Mouse (Mus musculus): ENCODE results near the gene Ccdc103. TPM values are rescaled to one million over a fixed set of nuclear protein-coding genes. Genes with fewer than 3 reads are reported as not detected.
A peak's percentile ranks its signal among the peaks of the same experiment; 100 is the strongest.

Gene Ccdc103
- total RNA-seq (2015) (not detected in 2 replicates), total RNA-seq (2017) (not detected in 2 replicates)

DNA sequence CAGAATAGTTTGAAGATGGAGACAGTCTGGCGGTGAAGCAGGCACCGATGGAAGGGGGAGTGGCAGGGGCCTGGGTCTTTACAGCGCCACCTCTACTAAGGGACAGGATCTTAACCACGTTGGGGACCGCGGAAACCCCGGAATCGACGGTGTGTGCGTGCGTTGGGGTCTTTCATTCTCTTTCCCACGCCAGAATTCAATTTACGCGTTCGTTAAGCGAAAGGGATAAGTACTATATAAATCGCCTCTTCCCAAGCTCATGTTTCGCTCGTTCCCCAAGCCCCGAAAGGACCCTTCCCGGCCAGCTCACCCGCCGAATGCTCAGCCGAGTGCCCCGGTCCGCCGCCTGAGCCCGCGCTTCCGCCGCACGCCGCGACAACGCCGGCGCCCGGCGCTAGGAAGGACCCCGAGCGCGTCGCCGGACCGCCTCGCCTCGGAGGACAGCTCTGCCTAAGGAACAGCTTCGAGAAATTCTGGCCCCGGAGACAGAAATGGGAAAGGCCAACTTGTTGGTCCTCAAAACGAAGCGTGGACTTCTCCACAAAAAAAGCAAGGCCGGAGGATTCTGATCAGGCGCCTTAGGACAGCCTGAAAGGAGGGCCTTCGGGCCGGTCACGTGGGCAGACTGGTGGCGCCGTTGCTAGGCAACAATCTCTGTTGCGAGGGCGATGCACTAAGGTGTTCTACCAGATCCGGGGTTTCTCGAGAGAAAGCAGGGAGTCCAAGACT, at the start of gene Ccdc103, which contains the start of gene Eftud2:
TSS of gene Ccdc103 (plus strand) at position 620 of the 729 bp plus-strand sequence.
TSS of gene Eftud2 (minus strand) at position 401 of the 729 bp plus-strand sequence.
- ATAC-seq (ENCODE audit: poor library complexity, severe bottlenecking), result peak; percentile 96

DNA sequence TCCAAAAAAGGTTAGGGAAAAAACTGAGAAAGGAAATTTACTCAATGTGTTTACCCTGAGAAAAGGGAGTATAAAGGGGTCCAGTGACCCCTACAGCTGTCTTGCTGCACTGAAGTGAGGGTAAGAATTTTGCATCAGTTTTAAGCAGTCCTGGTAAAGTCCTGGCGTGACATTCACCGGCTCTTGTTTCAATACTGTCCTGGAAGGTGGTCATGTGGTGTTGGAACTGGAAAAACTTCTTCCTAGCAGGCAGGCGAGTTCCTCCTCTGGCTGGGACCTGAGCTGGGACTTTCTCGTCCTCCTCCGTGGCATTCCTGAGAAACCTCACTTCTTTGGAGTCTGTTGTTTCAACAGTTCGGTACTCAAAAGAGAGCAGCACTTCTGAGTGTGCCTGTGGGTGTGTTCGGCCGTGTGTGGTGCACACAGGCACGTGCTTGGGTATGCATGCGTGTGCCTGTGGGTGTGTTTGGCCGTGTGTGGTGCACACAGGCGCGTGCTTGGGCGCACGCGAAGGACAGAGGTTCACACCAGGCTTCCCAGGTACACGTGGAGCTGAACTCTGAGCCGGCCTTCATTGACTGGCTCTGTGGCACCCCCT, 48.2 kb upstream of the Ccdc103 start:
- no peak for ATAC-seq (ENCODE audit: poor library complexity, severe bottlenecking)

DNA sequence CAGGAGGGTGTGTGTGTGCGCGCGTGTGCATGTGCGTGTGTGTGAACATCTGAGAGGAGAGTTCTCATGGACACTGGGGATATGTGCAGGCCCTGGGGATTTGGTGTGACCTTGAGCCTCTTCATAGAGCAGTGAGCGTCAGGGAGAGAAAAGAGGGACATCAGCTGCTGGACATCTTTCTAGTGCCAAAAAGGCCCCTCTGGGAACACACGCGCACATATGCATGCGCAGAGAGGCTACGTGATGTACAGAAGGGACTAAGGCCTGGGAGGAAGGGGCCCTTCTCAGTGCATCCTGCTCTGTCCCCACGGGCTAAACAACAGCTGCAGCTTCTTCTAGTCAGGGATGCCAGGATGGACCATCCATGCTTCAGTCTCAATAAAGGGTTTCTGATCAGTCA, 46.8 kb upstream of the Ccdc103 start:
- no peak for ATAC-seq (ENCODE audit: poor library complexity, severe bottlenecking)

DNA sequence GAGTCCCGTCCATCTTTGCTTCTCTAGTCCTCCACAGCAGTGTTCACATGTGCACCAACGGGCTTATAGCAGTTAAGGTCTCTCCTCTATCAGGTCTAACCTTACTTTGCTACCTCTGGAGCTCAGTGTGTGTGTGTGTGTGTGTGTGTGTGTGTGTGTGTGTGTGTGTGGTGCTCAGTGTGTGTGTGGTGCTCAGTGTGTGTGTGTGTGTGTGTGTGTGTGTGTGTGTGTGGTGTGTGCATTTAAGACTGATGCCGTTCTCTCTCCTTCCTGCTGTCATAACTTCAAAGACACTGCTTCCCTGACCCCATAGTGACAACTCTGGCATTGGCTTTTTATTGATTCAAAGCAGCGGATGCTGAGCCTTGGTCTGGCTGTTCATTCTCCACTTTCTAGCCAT, 45.5 kb upstream of the Ccdc103 start, which contains the start of gene Higd1b:
TSS of gene Higd1b (plus strand) at position 301 of the 400 bp plus-strand sequence.
- ATAC-seq (ENCODE audit: poor library complexity, severe bottlenecking), result no peak

DNA sequence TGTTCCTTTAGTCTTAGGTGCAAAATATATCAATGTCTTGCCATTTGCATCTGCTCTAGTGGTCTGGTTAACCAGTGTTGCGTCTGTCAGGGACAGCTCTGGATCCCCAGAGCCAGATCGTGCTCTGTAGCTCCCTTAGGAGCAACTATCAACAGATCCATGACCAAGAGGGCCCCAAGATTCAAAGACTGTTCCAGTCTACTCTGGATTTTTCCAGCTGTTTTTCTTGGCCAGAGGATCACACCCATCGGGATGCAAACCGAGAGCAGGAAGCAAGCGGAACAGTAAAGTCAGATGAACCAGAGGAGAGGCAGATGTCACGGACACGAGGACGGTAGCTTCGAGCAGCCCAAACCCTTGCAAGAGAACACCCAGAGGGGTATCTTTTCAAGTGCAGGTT, 44.9 kb upstream of the Ccdc103 start:
- no peak for ATAC-seq (ENCODE audit: poor library complexity, severe bottlenecking)

DNA sequence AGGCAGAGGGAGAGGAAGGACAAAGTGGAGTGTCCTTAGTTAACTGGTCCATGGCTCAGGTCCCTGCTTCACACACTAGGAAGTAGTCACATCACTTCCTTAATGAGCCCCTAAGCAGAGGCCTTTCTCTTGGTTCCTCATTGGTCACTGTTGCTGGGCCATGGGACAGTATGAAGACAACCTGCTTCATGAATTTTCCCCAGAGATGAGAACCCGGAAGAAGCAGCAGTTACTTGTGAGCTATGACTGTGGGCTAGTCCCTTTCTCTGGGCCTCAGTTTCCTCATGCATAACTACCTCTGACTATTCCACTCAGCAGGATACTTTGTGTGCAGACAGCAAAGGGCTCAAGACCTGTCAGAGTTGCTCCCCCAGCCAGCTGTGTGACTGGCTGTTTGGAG, 43.6 kb upstream of the Ccdc103 start:
- no peak for ATAC-seq (ENCODE audit: poor library complexity, severe bottlenecking)

DNA sequence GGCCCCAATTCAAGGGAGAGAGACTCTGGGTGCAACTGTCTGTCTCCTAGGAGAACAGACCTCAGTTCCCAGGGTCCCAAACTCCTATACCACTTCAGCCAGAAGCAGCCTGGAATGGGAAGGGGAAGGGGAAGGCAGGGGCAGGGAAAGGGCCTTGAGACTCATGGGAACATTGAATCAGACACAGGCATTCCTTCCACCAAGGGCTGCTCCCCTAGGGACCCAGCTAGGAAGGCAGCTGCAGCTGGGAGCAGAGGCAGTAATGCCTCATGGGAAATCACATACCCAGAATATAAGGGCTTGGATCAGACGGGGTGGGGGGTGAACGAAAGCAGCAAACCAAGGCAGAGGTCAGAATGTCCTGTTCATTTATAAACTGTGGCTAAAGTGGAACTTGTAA, 42.9 kb upstream of the Ccdc103 start:
- ATAC-seq (ENCODE audit: poor library complexity, severe bottlenecking), result no peak

DNA sequence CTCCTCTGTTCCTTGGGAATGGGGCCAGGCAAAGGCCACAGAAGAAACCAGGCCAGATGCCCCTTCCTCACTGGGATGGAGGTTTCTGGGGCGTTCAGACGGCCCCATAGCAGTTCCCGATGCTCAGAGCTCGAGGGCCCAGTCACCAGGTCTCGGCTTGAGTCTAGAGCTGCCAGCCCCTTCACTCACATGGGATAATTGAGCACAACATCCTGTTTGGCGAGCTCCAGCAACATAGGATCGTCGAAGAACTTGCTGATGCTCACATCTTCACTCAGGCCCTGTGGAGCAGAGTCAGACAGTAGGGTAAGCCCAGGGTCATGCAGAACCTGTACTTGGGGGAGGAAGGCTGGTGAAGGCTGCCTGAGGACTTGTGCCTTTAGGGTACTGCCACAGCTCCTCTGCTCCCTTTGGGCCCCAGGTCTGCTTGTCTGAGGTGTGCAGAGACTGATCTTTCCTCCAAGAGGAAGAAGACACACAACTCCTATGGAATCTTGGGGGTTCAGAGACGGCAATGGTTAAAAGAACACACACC, 42.3 kb upstream of the Ccdc103 start:
- ATAC-seq (ENCODE audit: poor library complexity, severe bottlenecking), result no peak

DNA sequence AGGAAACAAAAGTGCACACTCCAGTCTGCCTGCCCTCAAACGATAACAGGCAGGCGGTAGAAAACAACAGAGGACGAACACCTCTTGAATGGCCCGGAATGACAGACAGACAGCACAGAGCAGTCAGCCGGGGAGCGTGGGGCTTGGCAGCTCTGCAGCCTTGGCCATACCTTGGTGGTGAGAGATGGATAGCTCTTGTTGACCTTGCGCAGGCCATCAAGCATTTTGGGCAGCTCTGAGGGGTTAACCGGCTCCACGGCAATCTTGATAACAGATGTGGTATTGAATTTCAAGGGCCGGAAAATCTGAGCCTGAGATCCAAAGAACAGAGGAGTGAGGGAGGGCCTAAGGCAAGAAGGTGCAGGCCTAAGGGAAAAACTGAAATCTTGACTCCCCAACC, 35.1 kb upstream of the Ccdc103 start:
- ATAC-seq (ENCODE audit: poor library complexity, severe bottlenecking), result no peak

DNA sequence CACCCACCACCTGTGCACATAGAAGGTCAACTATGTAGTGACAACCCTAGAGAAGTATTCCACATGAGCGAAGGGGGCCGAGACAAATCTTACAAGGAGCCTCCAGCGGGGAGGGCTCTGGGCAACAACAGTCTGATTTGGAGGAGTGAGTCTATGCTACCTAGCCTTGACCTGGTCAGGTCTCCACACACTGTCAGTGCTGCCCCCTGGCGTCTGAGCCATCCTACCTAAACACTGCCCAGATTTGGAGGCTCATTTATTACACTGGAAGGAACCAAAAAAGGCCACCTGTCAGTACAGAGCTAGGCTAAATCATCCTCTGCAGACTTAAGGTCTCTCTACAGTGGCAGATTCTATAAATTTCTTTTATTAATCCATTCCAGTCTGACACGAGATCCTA, 29.1 kb upstream of the Ccdc103 start:
- ATAC-seq (ENCODE audit: poor library complexity, severe bottlenecking), result peak; percentile 57; the same call in 1 of the 2 replicates

DNA sequence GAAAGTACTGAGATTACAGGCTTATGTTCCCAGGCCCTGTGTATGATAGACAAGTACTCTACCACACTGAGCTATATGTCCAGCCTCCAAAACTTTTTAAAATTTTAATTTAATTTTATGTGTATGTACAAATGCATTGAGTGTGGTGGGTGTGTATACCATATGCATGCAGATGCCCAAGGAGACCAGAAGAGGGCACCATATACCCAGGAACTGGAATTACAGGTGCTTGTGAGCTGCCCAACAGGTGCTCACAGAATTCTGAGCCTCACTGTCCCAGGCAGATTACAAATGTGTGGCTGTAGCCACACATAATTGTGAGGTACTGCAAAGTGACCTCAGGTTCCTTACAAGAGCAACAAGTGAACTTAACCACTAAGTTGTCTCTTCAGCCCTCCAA, 27.2 kb upstream of the Ccdc103 start:
- no peak for ATAC-seq (ENCODE audit: poor library complexity, severe bottlenecking)

DNA sequence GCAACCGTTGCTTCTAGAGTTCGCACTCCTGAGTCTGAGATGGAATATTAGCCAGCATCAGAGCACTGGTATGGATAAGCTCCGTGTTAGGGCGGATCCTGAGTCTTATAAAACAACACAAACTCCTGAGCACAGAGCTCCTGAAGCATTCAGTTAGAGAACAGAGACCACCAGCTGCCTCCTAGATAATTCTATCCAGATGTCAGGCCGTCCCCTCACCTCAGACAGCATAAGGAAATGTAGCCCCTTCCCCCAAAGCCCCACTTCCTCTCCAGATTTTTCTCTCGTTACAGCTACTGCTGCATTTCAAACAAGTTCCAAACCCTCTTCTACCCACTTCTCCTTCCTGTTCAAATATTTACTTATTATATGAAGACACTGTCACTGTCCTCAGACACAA, 25.1 kb upstream of the Ccdc103 start:
- no peak for ATAC-seq (ENCODE audit: poor library complexity, severe bottlenecking)

DNA sequence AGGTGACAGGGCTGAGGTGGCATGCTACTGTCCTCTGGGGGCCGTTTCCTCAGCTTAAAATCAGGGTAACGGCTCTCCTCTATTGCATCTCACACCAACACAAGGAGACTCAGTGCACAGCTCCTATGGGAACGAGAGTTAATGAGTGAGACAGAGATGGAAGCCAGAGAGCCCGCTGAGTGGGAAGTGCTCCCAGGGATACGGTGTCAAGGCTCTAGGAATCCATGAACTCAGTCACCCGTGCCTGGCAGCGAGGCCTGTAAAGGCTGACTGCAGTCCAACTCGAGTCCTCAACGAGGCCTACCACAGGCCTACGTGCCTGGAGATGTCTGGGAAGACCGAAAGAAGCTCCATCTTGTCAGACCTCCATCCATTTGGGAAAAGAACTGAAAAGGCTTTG, 22.1 kb upstream of the Ccdc103 start:
- no peak for ATAC-seq (ENCODE audit: poor library complexity, severe bottlenecking)

DNA sequence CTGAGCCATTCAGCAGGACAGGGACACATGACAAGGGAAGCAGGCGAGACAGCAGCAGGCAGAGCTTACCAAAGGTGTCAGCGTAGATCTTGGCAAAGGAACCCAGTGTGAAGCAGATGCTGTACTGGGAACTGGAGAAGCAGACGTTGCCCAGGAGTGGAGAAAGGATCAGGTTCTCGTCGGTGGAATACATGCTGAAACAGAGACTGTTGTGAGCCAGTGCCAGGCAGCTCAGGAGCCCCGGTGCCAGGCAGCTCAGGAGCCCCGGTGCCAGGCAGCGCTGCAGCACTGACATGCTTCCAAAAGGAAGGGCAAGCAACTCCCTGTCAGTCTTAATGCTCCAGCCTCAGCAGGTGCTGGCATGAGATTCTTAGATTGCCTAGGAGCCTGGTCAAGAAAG, 21.1 kb upstream of the Ccdc103 start:
- no peak for ATAC-seq (ENCODE audit: poor library complexity, severe bottlenecking)

DNA sequence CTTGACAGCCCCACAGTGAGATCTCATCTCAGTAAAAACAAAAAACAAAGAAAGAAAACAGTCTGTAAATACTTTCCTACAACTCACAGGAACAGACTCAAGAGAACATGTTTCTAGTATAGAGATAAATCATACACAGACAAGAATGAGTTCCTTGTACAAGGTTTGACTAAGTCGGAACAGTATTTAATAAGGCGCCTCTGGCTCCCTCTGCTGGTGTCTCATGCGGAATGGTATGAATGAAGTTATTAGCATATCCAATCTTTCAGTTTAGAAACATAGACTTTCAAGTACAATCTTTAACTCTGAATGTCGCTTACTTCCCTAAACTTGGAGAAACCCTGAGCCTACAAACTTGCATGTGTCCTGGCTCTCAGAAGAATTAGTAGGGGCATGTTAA, 16.7 kb upstream of the Ccdc103 start:
- ATAC-seq (ENCODE audit: poor library complexity, severe bottlenecking), result no peak

DNA sequence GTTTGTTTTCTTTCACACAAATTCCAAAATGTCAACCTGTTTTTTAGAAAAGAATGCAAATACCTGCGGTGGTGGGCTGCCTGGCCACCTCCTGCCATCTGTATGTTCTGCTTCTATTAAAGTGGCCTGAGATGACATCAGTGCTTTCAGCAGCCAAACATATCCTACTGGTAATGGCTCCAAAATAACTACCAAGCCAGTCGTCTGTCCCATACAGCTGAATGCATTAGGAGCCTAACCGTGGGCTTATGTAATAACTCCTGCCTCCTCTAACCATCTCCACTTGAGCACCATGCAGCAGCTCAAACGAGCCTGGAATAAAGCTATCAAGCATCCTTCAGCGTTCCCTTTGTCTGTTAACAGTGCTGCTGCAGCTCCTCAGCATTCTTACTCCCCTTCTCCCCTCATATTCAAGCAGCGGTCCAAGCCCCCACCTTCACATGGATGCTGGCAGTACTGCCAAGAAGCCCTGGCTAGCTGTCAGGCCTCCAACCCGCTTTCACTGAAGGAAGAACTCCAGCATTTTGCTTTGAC, 6.1 kb upstream of the Ccdc103 start:
- ATAC-seq (ENCODE audit: poor library complexity, severe bottlenecking), result no peak

DNA sequence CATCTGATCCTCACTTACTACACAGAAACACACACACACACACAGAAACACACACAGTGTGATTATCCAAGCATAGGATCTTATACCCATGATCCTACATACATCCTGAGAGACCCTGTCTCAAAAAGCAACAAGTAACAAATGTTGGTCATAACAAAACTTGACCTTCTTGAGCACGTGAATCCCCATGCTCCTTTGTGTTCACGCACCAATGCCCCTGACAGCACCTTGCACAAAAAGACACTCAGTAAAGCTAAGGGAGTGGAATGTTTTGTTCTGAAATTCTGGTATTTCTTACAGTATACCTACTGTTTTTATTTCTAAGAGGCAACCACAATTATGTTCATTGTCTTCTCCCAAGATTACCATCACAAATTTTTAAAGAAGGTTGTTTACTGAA, 1.4 kb upstream of the Ccdc103 start:
- no peak for ATAC-seq (ENCODE audit: poor library complexity, severe bottlenecking)

DNA sequence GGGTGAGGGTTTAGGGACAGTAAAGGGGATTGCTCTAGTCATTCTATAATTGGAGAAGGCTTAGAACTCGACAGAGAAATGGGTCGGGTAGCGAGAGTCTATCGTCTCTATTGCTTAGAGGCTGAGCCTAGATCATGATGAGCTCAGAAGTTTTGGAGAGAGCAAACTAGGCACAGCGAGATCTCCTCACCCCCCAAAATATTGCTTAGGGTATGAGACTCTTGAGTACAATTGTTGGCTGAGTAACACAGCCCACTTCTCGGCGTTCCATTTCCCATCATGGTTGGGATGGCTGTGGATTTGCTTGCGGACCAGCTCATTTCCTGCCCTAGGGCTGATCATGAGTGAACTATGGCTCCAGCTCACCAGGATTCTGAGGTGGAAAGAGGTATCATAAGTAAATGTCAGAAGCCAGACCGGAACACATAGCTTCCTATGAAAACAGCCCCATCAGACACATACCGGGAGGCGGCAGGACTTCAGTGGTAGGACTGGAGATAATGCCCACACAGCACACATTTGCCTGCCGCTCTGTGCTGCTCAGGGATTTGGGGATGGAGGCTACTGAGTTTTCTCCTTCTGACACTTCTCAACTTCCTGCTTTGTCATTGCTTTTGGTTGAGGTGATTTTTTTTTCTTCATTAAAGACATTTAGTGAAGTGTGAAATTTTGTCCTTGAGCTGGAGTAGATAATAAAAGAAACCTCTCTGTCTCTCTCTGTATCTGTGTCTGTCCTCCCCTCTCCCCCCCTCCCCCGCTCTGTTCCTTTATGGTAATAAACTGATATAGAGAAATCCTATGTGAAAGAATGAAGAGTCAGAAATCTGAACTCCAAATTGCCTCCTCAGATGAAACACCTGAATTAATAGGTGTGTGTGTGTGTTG, 552 bp downstream of the Ccdc103 start:
- no peak for ATAC-seq (ENCODE audit: poor library complexity, severe bottlenecking)

DNA sequence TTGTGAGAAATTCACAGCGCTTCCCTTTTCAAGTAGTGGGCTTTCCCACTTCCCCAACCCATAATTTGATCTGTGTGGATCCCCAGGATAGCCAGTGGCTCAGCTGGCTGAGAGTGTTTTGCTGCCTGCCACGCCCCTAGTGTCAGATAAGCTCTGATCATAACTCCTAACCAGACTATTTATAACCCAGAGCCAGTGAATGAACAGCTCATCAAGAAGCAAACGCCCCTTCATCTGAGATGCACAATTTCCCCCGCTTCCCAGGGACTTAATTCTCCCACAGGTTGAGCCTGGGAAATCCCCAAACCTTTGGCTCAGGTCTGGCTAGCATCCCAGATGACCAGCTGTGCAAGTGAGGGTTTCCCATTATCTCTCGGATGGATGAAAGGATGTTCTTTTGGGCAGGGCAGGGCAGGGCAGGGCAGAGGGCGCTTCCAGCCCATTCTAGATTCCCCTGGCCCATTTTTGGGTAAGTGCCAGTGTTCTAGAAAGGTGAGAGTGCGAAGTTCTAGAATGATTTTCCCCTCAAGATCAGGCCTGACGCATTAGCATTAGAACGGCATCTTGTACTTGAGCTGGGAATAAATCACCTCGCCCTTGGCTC, 3.7 kb downstream of the Ccdc103 start, which contains the start of gene Fam187a:
TSS of gene Fam187a (plus strand) at position 554 of the 604 bp plus-strand sequence.
- ATAC-seq (ENCODE audit: poor library complexity, severe bottlenecking), result no peak

DNA sequence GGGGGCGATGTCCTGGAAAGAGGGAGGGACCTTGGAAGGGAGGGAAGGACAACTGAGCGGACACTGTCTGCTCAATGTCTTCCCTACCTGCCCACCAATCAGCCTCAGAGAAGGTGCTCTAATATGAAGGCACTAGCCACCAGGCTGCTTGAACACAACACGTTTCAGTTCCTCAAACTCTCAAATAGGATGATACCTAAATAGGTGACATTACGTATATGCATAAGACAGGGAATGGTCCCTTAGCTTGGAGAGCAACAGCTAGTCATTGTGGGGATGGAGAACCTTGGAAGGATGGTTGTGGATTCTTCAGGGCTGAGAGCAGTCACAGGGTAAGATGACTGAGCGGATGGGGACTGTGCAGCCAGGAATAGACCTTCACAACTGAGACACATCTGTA, 6.4 kb downstream of the Ccdc103 start:
- no peak for ATAC-seq (ENCODE audit: poor library complexity, severe bottlenecking)

Data from megakaryocyte, adult 5-6 weeks (primary cell).